Mouse (Mus musculus): ENCODE results near the gene Tnfaip6.
"Not testable (repeated sequence)": the region's sequence is repeated elsewhere in the genome, so short reads cannot be mapped to it uniquely, and the experiment has no call there.

GRCm38 (mm10) chr2:52002299-52002698 is 35.5 kb upstream of the Tnfaip6 start:
- not testable (repeated sequence) for TF ChIP-seq CTCF (conservative IDR thresholded peaks at IDR 0.05; ENCODE audit: insufficient read depth, insufficient read length, low read depth, low read length); POLR2A (IDR thresholded peaks at IDR 0.05; ENCODE audit: low read depth, low read length)
